Mouse (Mus musculus): ENCODE results near the gene Dgkd.

DNA sequence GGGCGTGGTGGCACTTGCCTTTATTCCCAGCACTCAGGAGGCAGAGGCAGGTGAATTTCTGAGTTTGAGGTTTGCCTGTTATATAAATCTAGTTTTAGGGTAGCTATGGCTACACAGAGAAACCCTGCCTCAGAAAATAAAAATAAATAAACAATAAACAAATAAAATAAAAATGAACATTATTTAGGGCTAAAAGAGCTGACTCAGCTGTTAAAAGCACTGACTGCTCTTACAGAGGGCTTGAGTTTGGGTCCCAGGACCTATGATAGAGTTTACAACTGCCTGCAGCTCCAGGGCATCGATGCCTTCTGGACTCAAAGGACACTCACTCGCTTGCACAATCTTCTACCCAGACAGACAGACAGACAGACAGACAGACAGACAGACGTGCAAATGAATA lies 40.3 kb downstream of the Dgkd start:
- TF ChIP-seq POLR2A (IDR thresholded peaks at IDR 0.05; ENCODE audit: extremely low read depth, insufficient read depth, low read length), result no peak
- TF ChIP-seq CTCF (IDR thresholded peaks at IDR 0.05; ENCODE audit: extremely low read depth, insufficient read depth, low read length), result no peak
